Mouse (Mus musculus): ENCODE measurements around the gene Iqcf3. TPM values are rescaled to one million over a fixed set of nuclear protein-coding genes. Genes with fewer than 3 reads are reported as not detected.

Iqcf3 gene
- total RNA-seq, 2 experiments from 2014 or later: not detected

- no peak for DNase-seq
These were observed 107.2 kb downstream of the Iqcf3 start for GRCm38 (mm10) chr9:106454071-106454761.

GRCm38 (mm10) chr9:106453271-106454070 lies 108.0 kb downstream of the Iqcf3 start, which contains the start of gene Pcbp4:
Gene Pcbp4 (plus strand): TSS chr9:106453291.
- peak; percentile 63 for DNase-seq

Other genes starting within 250 kb of the Iqcf3 start
- 10 to 100 TPM; 16.0 to 19.9 TPM for gene Dusp7, start 193.0 kb downstream of the Iqcf3 start, total RNA-seq (2021)
- 100 to 1,000 TPM; 456 to 462 TPM for gene Rpl29, start 132.2 kb downstream of the Iqcf3 start, total RNA-seq (2021)
- 10 to 100 TPM; 12.3 to 12.5 TPM for gene Acy1, start 123.3 kb downstream of the Iqcf3 start, total RNA-seq (2021)
- gene Abhd14b, start 114.2 kb downstream of the Iqcf3 start, total RNA-seq (2021): 1 to 10 TPM; 6.3 to 7.5 TPM
- 10 to 100 TPM; 13.5 to 15.3 TPM for gene Abhd14a, start 114.0 kb downstream of the Iqcf3 start, total RNA-seq (2021)
- 10 to 100 TPM; 54.2 to 68.2 TPM for gene Pcbp4, start 108.3 kb downstream of the Iqcf3 start, total RNA-seq (2021)
- under 1 TPM; 0.19 to 0.52 TPM for gene Gpr62, start 95.7 kb downstream of the Iqcf3 start, total RNA-seq (2021)
- 10 to 100 TPM; 17.7 to 19.4 TPM for gene Rrp9, start 85.7 kb downstream of the Iqcf3 start, total RNA-seq (2021)
- gene Parp3, start 84.7 kb downstream of the Iqcf3 start, total RNA-seq (2021): 10 to 100 TPM; 51.6 to 55.7 TPM
- not detected for gene Iqcf1, start 61.7 kb downstream of the Iqcf3 start, total RNA-seq (2021)
- gene Iqcf5, start 47.1 kb downstream of the Iqcf3 start, total RNA-seq (2021): not detected
- not detected for gene Iqcf4, start 9.4 kb upstream of the Iqcf3 start, total RNA-seq (2021)
- gene Iqcf6, start 65.0 kb upstream of the Iqcf3 start, total RNA-seq (2021): not detected
- under 1 TPM in 1 of 2 experiments, not detected in 1; 0.09 TPM for gene Grm2, start 94.5 kb upstream of the Iqcf3 start, total RNA-seq (2021)
- 10 to 100 TPM; 18.9 to 21.7 TPM for gene Tex264, start 124.3 kb upstream of the Iqcf3 start, total RNA-seq (2021)
- 10 to 100 TPM in 1 of 2 experiments, 1 to 10 TPM in 1; 8.5 to 11.5 TPM for gene Rad54l2, start 227.6 kb upstream of the Iqcf3 start, total RNA-seq (2021)